Mouse (Mus musculus) liver, adult 2 months (tissue): ENCODE results near the gene Cldn4. TPM values are rescaled to one million over a fixed set of nuclear protein-coding genes. Genes with fewer than 3 reads are reported as not detected.

Experiments used
- DNase-seq: peaks from one replicate; pipeline ENCODE4 v3.0.0-alpha.2; 2011; ENCODE audit warnings: low read depth, low spot score; ENCODE audit errors: extremely low read depth
- H3K27ac ChIP-seq: fragments of 200-500 bp; replicated peaks from 2 replicates; pipeline ENCODE4 v1.5.1; 2012; ENCODE audit warnings: low read depth, mild to moderate bottlenecking, control low read depth, inconsistent platforms, low read length; ENCODE audit not compliant: insufficient read depth
- H3K27me3 ChIP-seq: fragments of 200-500 bp; 2 replicates; pipeline ENCODE4 v1.6.1; 2012; ENCODE audit warnings: mild to moderate bottlenecking, moderate library complexity, low read length, inconsistent platforms; ENCODE audit not compliant: control insufficient read depth, insufficient read depth
- H3K36me3 ChIP-seq: fragments of 200-500 bp; 2 replicates; pipeline ENCODE4 v1.6.1; 2012; ENCODE audit warnings: low read length, inconsistent platforms; ENCODE audit not compliant: control insufficient read depth, insufficient read depth
- H3K4me1 ChIP-seq: fragments of 200-500 bp; 2 replicates; pipeline ENCODE4 v1.6.1; 2011; ENCODE audit warnings: low read length; ENCODE audit not compliant: control insufficient read depth, insufficient read depth
- H3K4me3 ChIP-seq: fragments of 200-500 bp; 2 replicates; pipeline ENCODE4 v1.5.1; 2011; ENCODE audit warnings: low read depth, mild to moderate bottlenecking, control low read depth, low read length, moderate library complexity; ENCODE audit not compliant: insufficient read depth
- H3K79me2 ChIP-seq: fragments of 200-500 bp; 2 replicates; pipeline ENCODE4 v1.6.1; 2012; ENCODE audit warnings: inconsistent platforms, mild to moderate bottlenecking, low read length, moderate library complexity; ENCODE audit not compliant: control insufficient read depth, insufficient read depth
- H3K9ac ChIP-seq: fragments of 200-500 bp; 2 replicates; pipeline ENCODE4 v1.6.1; 2012; ENCODE audit warnings: low read depth, mild to moderate bottlenecking, control low read depth, inconsistent platforms, low read length
- CTCF ChIP-seq: fragments of 200-500 bp; IDR thresholded peaks from 2 replicates; pipeline ENCODE4 v1.5.1; 2011; ENCODE audit warnings: low read depth, low read length, control low read depth
- POLR2A ChIP-seq: fragments of 200-500 bp; IDR thresholded peaks from 2 replicates; pipeline ENCODE4 v1.6.1; 2011; ENCODE audit warnings: low read length, control low read depth; ENCODE audit not compliant: insufficient read depth; ENCODE audit errors: extremely low read depth
- WGBS: fragments of 180-500 bp; shearing (Covaris S2); methylation state at CpG from one replicate; pipeline ENCODE4 v1.1.7; 2018; 5-methylcytosine and 5-hydroxymethylcytosine counted together
- polyA plus RNA-seq: library from polyadenylated mRNA; depleted of rRNA; stranded (reverse); fragments of >200 nt; gene quantifications from 2 replicates; pipeline ENCODE4 v1.2.3, GENCODE M21; 2012
- total RNA-seq: library from RNA; depleted of rRNA; stranded (reverse); fragments of >200 nt; gene quantifications from 2 replicates; pipeline ENCODE4 v1.2.3, GENCODE M21; 2014

The Cldn4 gene
- total and polyA plus RNA-seq, 2 experiments = 0.09 TPM

DNA sequence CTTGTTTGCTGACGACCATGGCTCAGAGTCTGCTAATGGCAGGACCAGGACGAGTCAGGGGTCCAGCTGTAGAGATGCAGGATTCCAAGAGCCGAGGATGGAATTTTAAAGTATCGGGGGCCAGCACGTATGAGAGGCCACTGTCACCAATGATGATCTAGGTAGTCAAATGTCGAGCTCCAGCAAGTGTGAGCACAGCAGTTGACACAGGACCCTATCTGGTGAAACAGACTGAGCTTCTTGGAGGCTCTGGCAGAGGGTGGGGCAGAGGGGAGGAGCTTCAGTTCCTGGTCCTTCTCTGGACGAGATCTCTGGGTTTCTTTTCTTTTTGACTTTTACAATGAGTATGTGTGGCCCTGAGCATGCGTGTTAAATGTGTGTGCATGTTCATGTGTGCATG lies 31.4 kb downstream of the Cldn4 start, which contains the start of gene Cldn13:
Gene Cldn13 (minus strand): TSS at position 216 of the 400 bp plus-strand sequence.
- WGBS = 78% methylated on average over 8 of the region's 8 CpGs
- Histone ChIP-seq H3K4me3 (no peak within 1 kb of the TSS), H3K9ac (no peak within 1 kb of the TSS), H3K79me2 (no peaks in the 10 kb centered on the region), H3K4me1 (no peaks in the 10 kb centered on the region), H3K27me3 (no peaks in the 10 kb centered on the region; the same call in 1 of the 2 replicates), H3K36me3 (no peaks in the 10 kb centered on the region), H3K27ac (no peak within 1 kb of the TSS)
- TF ChIP-seq POLR2A (no peak), CTCF (no peak)
- no peak for DNase-seq

DNA sequence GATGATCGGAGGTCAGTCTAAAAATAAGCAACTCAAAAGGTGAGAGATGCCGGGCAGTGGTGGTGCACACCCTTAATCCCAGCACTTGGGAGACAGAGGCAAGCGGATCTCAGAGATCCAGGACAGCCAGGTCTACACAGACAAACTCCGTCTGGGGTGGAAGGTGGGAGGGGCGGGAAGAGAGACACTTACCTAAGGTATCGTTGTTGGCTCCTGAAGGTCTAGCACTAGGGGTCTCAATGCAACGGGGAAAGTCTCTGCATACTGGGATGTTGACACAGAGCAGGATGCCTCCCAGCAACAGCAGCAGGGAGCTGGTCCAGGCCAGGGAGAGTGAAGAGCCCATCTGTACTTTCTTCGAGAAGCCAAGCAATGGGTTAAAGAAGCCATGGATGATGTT lies 32.2 kb downstream of the Cldn4 start:
- no peaks in the 10 kb centered on the region; the same call in 1 of the 2 replicates for H3K27me3 ChIP-seq
- no peaks in the 10 kb centered on the region for H3K36me3 ChIP-seq
- WGBS = 72% methylated on average over 8 of the region's 8 CpGs
- H3K27ac ChIP-seq = no peak overlapping the region
- H3K4me1 ChIP-seq = no peaks in the 10 kb centered on the region
- H3K9ac ChIP-seq = no peak overlapping the region
- DNase-seq = no peak
- no peak for TF ChIP-seq POLR2A
- TF ChIP-seq CTCF = no peak
- H3K79me2 ChIP-seq = no peaks in the 10 kb centered on the region
- no peak overlapping the region for H3K4me3 ChIP-seq

DNA sequence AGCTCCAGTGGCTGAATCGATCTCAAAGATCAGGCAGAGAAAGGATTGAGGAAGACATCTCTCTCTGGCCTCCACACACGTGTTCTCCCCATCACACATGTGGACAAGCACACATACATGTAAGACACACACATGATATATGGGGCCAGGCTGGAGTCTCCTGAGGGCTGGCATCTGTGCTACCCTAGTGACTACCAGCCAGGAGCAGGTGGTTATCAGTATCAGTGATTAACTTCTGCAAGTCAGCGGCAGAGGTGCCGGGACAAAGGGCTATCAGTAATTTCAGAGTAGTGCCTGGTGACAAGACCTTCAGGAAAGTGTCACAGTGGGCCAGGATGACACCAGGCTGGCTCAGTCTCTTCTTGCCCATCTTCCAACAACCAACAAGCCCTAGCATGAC lies 33.0 kb downstream of the Cldn4 start:
- no peaks in the 10 kb centered on the region for H3K4me1 ChIP-seq
- H3K9ac ChIP-seq = no peak overlapping the region
- no peak overlapping the region for H3K27ac ChIP-seq
- H3K4me3 ChIP-seq = no peak overlapping the region
- no peaks in the 10 kb centered on the region; the same call in 1 of the 2 replicates for H3K27me3 ChIP-seq
- H3K36me3 ChIP-seq = no peaks in the 10 kb centered on the region
- DNase-seq = no peak
- TF ChIP-seq CTCF (no peak), POLR2A (no peak)
- WGBS = 71% methylated on average over 4 of the region's 4 CpGs
- H3K79me2 ChIP-seq = no peaks in the 10 kb centered on the region

DNA sequence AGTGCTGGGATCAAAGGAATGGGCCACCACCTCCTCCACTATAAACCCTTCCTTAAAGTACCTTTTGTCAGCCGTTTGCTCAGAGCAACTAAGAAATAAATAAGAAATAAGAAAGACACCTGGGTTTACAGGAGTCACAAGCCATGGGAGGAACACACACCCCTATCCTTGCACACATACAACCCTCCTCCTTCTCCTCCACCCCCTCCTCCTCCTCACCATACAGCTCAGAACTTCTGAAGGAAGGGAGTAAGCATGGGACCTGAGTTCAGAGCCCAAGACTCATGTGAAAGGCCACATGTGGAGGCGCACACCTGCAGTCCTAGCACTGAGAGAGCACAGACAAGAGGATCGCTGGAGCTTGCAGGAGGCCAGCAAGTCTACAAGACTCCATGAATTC lies 33.4 kb downstream of the Cldn4 start:
- TF ChIP-seq POLR2A = no peak
- TF ChIP-seq CTCF = no peak
- H3K27ac ChIP-seq = no peak overlapping the region
- no peaks in the 10 kb centered on the region; the same call in 1 of the 2 replicates for H3K27me3 ChIP-seq
- no peak overlapping the region for H3K4me3 ChIP-seq
- no peaks in the 10 kb centered on the region for H3K79me2 ChIP-seq
- no peak overlapping the region for H3K9ac ChIP-seq
- DNase-seq = no peak
- WGBS = 78% methylated on average over 3 of the region's 3 CpGs
- H3K4me1 ChIP-seq = no peaks in the 10 kb centered on the region
- no peaks in the 10 kb centered on the region for H3K36me3 ChIP-seq

DNA sequence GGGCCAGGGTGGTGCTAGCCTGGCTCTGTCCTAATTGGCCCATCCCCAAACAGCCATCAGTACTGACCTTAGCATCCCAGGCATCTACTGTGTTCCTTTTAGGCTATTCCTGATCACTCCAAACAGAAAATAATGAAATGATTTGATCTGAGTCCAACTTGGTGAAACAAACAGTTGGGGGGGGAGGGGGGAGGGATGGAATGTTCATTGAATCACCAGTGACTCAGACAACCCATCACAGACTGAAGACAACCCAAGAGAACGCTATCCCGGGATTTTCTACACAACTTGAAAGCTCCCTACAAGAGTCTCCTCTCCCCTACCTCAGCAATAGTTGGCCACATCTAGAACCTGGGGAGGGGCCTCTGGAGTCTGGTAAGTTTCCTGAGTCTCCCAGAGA lies 34.8 kb downstream of the Cldn4 start:
- Histone ChIP-seq H3K9ac (no peak overlapping the region), H3K27me3 (no peaks in the 10 kb centered on the region; the same call in 1 of the 2 replicates), H3K36me3 (no peaks in the 10 kb centered on the region), H3K27ac (no peak overlapping the region), H3K79me2 (no peaks in the 10 kb centered on the region), H3K4me3 (no peak overlapping the region), H3K4me1 (no peaks in the 10 kb centered on the region)
- 86% methylated on average over 2 of the region's 2 CpGs for WGBS
- DNase-seq = no peak
- TF ChIP-seq POLR2A (no peak), CTCF (no peak)

DNA sequence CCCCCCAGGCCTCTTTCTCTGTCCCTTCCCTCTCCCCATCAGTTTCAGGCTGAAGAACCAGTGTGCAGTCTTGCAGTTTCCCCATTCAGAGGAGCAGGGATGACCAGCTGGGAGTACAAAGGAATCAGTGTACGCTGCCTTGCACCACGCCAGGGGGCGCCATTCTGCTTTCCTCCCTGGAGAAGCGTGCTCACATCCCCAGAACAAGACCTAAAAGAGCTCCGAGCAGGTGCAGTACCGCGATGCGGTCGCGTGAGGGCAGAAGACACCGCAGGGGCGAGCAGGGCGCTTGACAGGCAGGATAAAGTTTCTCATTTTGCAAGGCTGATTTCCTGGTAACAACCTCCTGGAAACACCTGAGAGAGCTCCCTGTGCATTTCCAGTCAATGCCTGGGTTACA lies 39.6 kb downstream of the Cldn4 start:
- H3K27ac ChIP-seq = no peak overlapping the region
- H3K9ac ChIP-seq = no peak overlapping the region
- WGBS = under 1% methylated on average over 13 of the region's 13 CpGs
- H3K36me3 ChIP-seq = no peaks in the 10 kb centered on the region
- H3K79me2 ChIP-seq = no peaks in the 10 kb centered on the region
- no peaks in the 10 kb centered on the region for H3K4me1 ChIP-seq
- DNase-seq = peak; percentile 81
- no peak overlapping the region for H3K4me3 ChIP-seq
- TF ChIP-seq POLR2A (no peak), CTCF (peak; percentile 99)
- no peaks in the 10 kb centered on the region for H3K27me3 ChIP-seq
